Mouse (Mus musculus) liver, postnatal 0 days (tissue): ENCODE data around the gene Ptges3.

Source experiments
- CTCF ChIP-seq: sonication (generic); IDR thresholded peaks from 2 replicates; pipeline ENCODE4 v1.5.1; 2016; ENCODE audit warnings: antibody characterized with exemption, low read depth
- EP300 ChIP-seq: IDR thresholded peaks from 2 replicates; pipeline ENCODE4 v1.6.1; 2016; ENCODE audit warnings: antibody characterized with exemption, low read depth, mild to moderate bottlenecking

DNA sequence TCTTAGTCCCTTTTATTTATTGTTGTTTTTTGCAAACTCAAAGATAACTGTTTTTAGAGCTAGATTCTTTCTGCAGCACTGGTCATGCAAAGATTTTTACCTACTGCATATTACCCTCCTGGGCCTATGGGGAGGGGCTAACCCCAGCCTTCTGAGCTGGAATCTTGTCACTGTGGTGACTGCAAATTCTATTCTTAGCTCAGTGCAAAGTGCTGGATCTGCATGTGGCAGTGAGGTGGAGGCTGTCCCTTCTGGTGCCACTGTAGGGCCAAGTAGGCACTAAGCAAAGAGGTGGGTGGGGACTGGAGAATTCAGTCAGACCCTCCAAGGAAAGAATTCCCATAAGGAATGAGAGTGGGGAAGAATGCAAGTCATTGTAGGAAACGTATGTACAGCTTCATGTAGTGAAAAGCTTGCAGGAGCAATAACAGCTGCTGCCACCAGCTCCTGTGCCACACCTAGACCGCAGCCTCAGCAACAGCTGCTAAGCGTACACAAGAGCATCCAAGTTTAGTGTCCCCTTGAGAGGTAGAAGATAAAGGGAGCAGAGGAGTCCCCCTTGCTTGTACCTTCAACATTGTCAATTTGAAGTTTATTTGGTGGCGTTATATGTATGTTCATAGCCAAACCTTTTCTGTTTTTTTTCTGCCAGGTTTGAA, 51.5 kb downstream of the Ptges3 start:
- TF ChIP-seq CTCF, result no peak
- no peak for TF ChIP-seq EP300
